Mouse (Mus musculus) megakaryocyte, embryonic 14.5 days (primary cell): ENCODE measurements at regions not wholly inside any gene's neighbourhood (a gene's known extent, or its start where the extent isn't known, plus 50 kb on each side); places are given as distances from the start of the nearest gene placed in this dataset.

Experiments used
- H3K27me3 ChIP-seq: replicated peaks from 2 replicates; pipeline ENCODE3; 2012; ENCODE audit warnings: inconsistent platforms
- H3K36me3 ChIP-seq: replicated peaks from 2 replicates; pipeline ENCODE3; 2012; ENCODE audit warnings: low read length, inconsistent platforms, mixed read lengths
- H3K4me1 ChIP-seq: 2 replicates; pipeline ENCODE4 v1.6.1; 2012; ENCODE audit warnings: inconsistent platforms
- H3K4me3 ChIP-seq: replicated peaks from 2 replicates; pipeline ENCODE3; 2012; ENCODE audit warnings: moderate library complexity, mild to moderate bottlenecking, inconsistent platforms
- H3K9me3 ChIP-seq: 2 replicates; pipeline ENCODE4 v1.6.1; 2012; ENCODE audit warnings: inconsistent platforms
- FLI1 ChIP-seq: IDR thresholded peaks from 2 replicates; pipeline ENCODE4 v1.6.1; 2012; ENCODE audit warnings: low read length, inconsistent platforms, mixed read lengths
- GATA1 ChIP-seq: IDR thresholded peaks from 3 replicates; pipeline ENCODE4 v1.6.1; 2012; ENCODE audit warnings: mixed read lengths, low read length, inconsistent platforms, borderline replicate concordance

GRCm38 (mm10) chr4:7669992-7670794 lies 568.6 kb downstream of the Car8 start:
- H3K4me1 ChIP-seq = no peaks in the 10 kb centered on the region; the same call in 1 of the 2 replicates
- peaks cover 1% of the 10 kb centered on the region for H3K36me3 ChIP-seq
- H3K27me3 ChIP-seq = no peaks in the 10 kb centered on the region
- H3K4me3 ChIP-seq = no peak overlapping the region
- H3K9me3 ChIP-seq = peaks cover 1% of the 10 kb centered on the region; the same call in 1 of the 2 replicates
- TF ChIP-seq GATA1 (no peak), FLI1 (no peak)

GRCm38 (mm10) chr4:7666935-7667594 lies 571.8 kb downstream of the Car8 start:
- no peaks in the 10 kb centered on the region for H3K9me3 ChIP-seq
- no peaks in the 10 kb centered on the region for H3K36me3 ChIP-seq
- H3K4me1 ChIP-seq = peaks cover 7% of the 10 kb centered on the region
- no peak for TF ChIP-seq FLI1
- no peak overlapping the region for H3K4me3 ChIP-seq
- H3K27me3 ChIP-seq = no peaks in the 10 kb centered on the region

DNA sequence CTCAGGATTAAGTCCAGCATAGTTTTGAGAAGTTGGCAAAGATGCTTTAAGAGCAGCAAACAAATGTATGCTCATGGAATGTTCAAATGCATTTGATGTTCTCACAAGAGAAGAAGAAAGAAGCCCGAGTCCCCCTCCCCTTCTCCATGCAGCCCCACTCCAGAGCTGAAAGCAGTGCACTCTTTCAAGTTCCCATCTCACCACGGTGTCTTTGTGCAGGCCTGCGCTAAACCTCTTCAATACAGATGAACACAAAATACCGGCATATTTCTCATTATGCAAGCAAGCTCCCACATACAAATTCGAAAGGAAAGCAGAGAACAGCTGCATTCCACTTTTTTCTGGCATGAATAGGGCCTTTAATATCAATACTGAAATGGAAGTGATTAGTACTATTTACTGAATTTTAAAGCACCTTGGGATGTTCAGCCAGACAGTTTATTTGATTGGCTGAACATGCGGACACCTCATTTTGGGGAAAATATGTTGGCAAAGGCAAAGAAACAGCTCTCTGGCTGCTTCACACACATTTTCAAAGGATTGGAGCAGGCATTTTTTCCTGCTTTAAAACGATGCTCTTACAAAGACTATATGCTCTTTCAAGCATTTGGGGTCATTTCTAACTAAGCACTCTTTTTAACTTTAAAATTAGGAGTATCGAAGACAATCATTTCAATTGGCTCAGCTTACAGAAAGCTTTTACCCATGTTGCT lies 595.8 kb downstream of the Car8 start:
- Histone ChIP-seq H3K4me3 (no peak overlapping the region), H3K27me3 (no peaks in the 10 kb centered on the region), H3K4me1 (peaks cover 4% of the 10 kb centered on the region; the same call in 1 of the 2 replicates), H3K36me3 (peaks cover 3% of the 10 kb centered on the region), H3K9me3 (0 out of 2 replicates have a peak, but pooled peaks cover 2% of the 10 kb centered on the region)
- no peak for TF ChIP-seq FLI1
- no peak for TF ChIP-seq GATA1

DNA sequence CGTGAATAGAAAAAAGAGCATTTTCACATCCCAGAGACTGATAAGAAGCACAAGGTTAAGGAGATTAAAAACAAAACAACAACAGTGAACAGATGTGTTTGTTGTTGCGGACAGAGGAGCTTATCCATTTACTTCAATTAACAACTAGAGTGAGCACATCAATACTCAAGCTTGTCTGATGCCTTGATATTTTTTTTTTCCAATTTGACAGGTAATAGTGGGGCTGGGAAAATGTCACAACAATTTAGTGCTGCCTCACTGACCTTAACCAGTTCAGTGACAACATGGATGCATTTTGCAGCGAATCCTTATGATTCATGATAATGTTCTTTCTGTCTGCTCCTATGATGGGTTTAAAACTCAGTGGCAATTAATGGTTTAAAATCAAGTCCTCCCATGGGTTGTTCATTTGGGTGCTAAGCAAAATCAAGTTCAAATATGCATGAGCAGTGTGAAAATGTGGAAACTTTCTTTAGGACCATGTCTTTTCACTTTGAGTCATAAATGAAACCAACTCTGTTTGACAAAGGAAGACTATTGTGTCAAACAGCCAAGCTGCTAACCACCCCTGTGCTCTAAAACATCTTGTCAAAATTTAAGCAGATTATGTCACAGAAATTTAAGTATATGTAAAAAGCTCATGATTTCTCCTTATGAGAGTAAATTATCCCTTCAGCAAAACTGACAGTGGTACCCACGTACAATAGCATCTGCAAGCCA lies 641.0 kb downstream of the Car8 start:
- Histone ChIP-seq H3K4me1 (peaks cover 17% of the 10 kb centered on the region), H3K9me3 (no peaks in the 10 kb centered on the region), H3K27me3 (no peaks in the 10 kb centered on the region), H3K36me3 (no peaks in the 10 kb centered on the region), H3K4me3 (no peak overlapping the region)
- TF ChIP-seq FLI1 = no peak
- TF ChIP-seq GATA1 = no peak

GRCm38 (mm10) chr4:7596116-7596515 lies 642.7 kb downstream of the Car8 start:
- no peak for TF ChIP-seq FLI1
- no peaks in the 10 kb centered on the region for H3K36me3 ChIP-seq
- H3K4me1 ChIP-seq = peaks cover 10% of the 10 kb centered on the region

GRCm38 (mm10) chr4:7583851-7584250 lies 655.0 kb downstream of the Car8 start:
- no peaks in the 10 kb centered on the region; the same call in 1 of the 2 replicates for H3K4me1 ChIP-seq
- H3K36me3 ChIP-seq = no peaks in the 10 kb centered on the region
- TF ChIP-seq FLI1 (no peak), GATA1 (no peak)
- no peaks in the 10 kb centered on the region for H3K9me3 ChIP-seq
- no peak overlapping the region for H3K4me3 ChIP-seq
- no peaks in the 10 kb centered on the region for H3K27me3 ChIP-seq

More at GRCm38 (mm10) chr4:7596116-7596515, 642.7 kb downstream of the Car8 start:
- no peaks in the 10 kb centered on the region for H3K27me3 ChIP-seq
- H3K4me3 ChIP-seq = no peak overlapping the region
- no peaks in the 10 kb centered on the region for H3K9me3 ChIP-seq

DNA sequence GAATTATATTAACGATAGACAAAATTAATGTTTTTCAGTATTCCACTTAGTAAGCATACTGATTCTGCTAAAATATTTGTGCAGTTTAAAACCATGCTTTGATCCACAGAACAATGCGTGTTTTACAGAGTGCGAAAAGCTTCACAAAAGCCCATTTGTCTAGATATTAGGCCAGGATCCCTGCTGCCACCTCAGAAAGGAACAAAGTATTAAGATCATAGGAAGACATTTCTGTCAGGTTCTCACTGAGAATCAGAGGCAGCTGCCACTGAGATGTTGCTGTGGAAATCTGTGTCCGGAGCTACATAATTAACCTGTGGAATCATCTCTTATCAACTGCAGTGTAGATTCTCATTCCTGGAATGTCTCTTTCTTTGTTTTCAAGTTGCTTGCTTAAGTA lies 656.9 kb downstream of the Car8 start:
- Histone ChIP-seq H3K4me1 (no peaks in the 10 kb centered on the region), H3K9me3 (no peaks in the 10 kb centered on the region), H3K4me3 (no peak overlapping the region), H3K36me3 (no peaks in the 10 kb centered on the region), H3K27me3 (no peaks in the 10 kb centered on the region)
- no peak for TF ChIP-seq GATA1

DNA sequence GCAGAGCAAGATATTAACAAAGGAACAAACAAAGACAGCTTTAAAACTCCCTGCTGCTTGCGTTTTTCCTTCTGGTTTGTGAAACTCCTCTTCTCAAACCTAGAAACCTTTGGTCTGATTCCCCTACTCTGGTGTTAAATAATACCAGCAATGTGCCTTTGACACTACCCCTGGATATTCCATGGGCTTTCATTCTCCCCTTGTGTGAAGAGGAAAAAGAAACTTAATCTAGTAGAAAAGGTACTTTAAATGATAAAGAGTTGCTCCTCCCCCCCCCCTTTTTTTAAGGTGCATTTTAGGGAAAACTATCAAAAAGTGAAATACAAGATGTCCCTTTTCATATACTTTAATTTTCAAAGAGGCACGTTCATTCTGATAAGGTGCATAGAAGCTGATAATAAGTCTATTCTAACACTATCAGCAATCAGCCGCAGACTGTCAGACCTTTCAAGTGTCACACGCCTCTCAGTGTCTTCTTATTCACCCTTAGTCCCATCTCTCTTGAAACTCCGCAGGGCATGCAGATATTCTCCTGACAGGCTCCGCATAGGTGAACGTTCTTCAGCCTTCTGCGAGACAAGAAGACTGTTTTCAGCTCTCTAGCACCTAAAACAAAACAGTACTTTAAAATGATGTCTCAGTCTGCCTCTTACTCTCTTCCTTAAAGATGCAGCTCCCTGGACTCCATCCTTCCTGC lies 657.5 kb downstream of the Car8 start:
- no peaks in the 10 kb centered on the region for H3K4me1 ChIP-seq
- H3K27me3 ChIP-seq = no peaks in the 10 kb centered on the region
- H3K36me3 ChIP-seq = no peaks in the 10 kb centered on the region
- TF ChIP-seq FLI1 = no peak
- TF ChIP-seq GATA1 = no peak
- H3K9me3 ChIP-seq = no peaks in the 10 kb centered on the region
- no peak overlapping the region for H3K4me3 ChIP-seq
